Mouse (Mus musculus): ENCODE results near the gene Ttc4. TPM values are rescaled to one million over a fixed set of nuclear protein-coding genes. Genes with fewer than 3 reads are reported as not detected.

The Ttc4 gene
- polyA plus RNA-seq, 1 experiment = 60.6 TPM

- H3K27me3 ChIP-seq (ENCODE audit: control insufficient read depth, insufficient read depth, low read length, poor library complexity, severe bottlenecking) = no peaks in the 10 kb centered on the region
- no peaks in the 10 kb centered on the region for H3K4me1 ChIP-seq (ENCODE audit: control insufficient read depth, insufficient read depth, low read length)
- no peak overlapping the region for H3K27ac ChIP-seq (ENCODE audit: insufficient read depth, low read length)
- H3K9me3 ChIP-seq (replicated peaks; ENCODE audit: control insufficient read depth, insufficient read depth, low read length, poor library complexity, severe bottlenecking) = no peaks in the 10 kb centered on the region
- no peak for TF ChIP-seq POLR2A (IDR thresholded peaks at IDR 0.05; ENCODE audit: insufficient read depth, low read length)
- TF ChIP-seq CTCF (IDR thresholded peaks at IDR 0.05; ENCODE audit: low read depth, low read length) = no peak
- no peak for TF ChIP-seq EP300 (IDR thresholded peaks at IDR 0.05; ENCODE audit: insufficient read depth, low read depth, low read length)
- H3K4me3 ChIP-seq (ENCODE audit: low read depth, low read length) = no peak overlapping the region
- peaks cover 28% of the 10 kb centered on the region for H3K36me3 ChIP-seq (ENCODE audit: control insufficient read depth, insufficient read depth, low read length, poor library complexity, severe bottlenecking)
- H3K9ac ChIP-seq (ENCODE audit: low read depth, poor library complexity, severe bottlenecking) = no peak overlapping the region
Observed at GRCm38 (mm10) chr4:106664697-106665096, 14.0 kb downstream of the Ttc4 start.

DNA sequence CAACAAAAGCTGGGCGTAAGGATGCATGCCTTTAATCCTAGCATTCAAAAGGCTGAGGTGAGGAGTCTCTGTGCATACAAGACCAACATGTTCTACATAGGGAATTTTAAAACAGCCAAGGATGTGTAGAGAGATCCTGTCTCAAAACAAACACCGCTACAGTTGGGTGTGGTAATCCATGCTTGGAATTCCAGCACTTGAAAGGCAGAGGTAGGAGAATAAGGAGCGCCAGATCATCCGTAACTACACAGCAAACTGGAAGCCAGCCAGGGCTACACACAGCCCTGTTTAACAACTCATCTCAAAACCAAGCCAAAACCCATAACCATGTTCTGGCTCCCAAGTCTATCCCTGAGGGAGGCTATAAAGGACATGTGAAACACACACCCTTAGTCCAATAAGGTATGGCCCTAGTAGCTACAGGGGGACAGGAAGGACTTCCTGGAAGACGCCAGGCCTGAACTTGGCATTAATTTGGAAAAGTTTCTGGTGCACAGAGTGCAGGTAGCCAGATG is 14.7 kb downstream of the Ttc4 start:
- Histone ChIP-seq H3K9me3 (replicated peaks; ENCODE audit: control insufficient read depth, insufficient read depth, low read length, poor library complexity, severe bottlenecking) (no peaks in the 10 kb centered on the region), H3K36me3 (ENCODE audit: control insufficient read depth, insufficient read depth, low read length, poor library complexity, severe bottlenecking) (peaks cover 24% of the 10 kb centered on the region), H3K4me1 (ENCODE audit: control insufficient read depth, insufficient read depth, low read length) (no peaks in the 10 kb centered on the region), H3K4me3 (ENCODE audit: low read depth, low read length) (no peak overlapping the region), H3K27ac (ENCODE audit: insufficient read depth, low read length) (no peak overlapping the region), H3K27me3 (ENCODE audit: control insufficient read depth, insufficient read depth, low read length, poor library complexity, severe bottlenecking) (no peaks in the 10 kb centered on the region), H3K9ac (ENCODE audit: low read depth, poor library complexity, severe bottlenecking) (no peak overlapping the region)
- TF ChIP-seq CTCF (IDR thresholded peaks at IDR 0.05; ENCODE audit: low read depth, low read length) (no peak), EP300 (IDR thresholded peaks at IDR 0.05; ENCODE audit: insufficient read depth, low read depth, low read length) (no peak), POLR2A (IDR thresholded peaks at IDR 0.05; ENCODE audit: insufficient read depth, low read length) (no peak)

- Histone ChIP-seq H3K9ac (ENCODE audit: low read depth, poor library complexity, severe bottlenecking) (no peak overlapping the region), H3K36me3 (ENCODE audit: control insufficient read depth, insufficient read depth, low read length, poor library complexity, severe bottlenecking) (0 out of 2 replicates have a peak, but pooled peaks cover 5% of the 10 kb centered on the region), H3K27me3 (ENCODE audit: control insufficient read depth, insufficient read depth, low read length, poor library complexity, severe bottlenecking) (no peaks in the 10 kb centered on the region), H3K4me3 (ENCODE audit: low read depth, low read length) (no peak overlapping the region), H3K9me3 (replicated peaks; ENCODE audit: control insufficient read depth, insufficient read depth, low read length, poor library complexity, severe bottlenecking) (no peaks in the 10 kb centered on the region), H3K27ac (ENCODE audit: insufficient read depth, low read length) (no peak overlapping the region), H3K4me1 (ENCODE audit: control insufficient read depth, insufficient read depth, low read length) (no peaks in the 10 kb centered on the region)
- TF ChIP-seq CTCF (IDR thresholded peaks at IDR 0.05; ENCODE audit: low read depth, low read length) (no peak), POLR2A (IDR thresholded peaks at IDR 0.05; ENCODE audit: insufficient read depth, low read length) (no peak), EP300 (IDR thresholded peaks at IDR 0.05; ENCODE audit: insufficient read depth, low read depth, low read length) (no peak)
Observed at GRCm38 (mm10) chr4:106655681-106656080, 23.1 kb downstream of the Ttc4 start.

DNA sequence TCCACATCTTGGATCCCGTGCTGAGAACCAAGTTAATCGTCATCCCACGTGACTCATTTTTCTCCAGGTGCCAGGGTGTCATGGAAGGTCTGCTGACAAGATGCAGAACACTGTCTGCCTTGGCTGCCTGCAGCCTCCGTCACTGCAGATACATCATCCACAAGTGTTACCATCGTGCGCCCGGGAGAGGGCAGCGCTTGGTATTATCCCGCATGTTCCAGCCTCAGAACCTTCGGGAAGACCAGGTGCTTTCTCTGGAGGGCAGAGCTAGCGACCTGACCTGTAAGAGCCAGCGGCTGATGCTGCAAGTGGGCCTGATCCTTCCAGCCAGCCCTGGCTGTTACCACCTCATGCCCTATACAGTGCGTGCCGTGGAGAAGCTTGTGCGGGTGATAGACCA is 25.7 kb downstream of the Ttc4 start:
- Histone ChIP-seq H3K36me3 (ENCODE audit: control insufficient read depth, insufficient read depth, low read length, poor library complexity, severe bottlenecking) (0 out of 2 replicates have a peak, but pooled peaks cover 5% of the 10 kb centered on the region), H3K9me3 (replicated peaks; ENCODE audit: control insufficient read depth, insufficient read depth, low read length, poor library complexity, severe bottlenecking) (no peaks in the 10 kb centered on the region), H3K27me3 (ENCODE audit: control insufficient read depth, insufficient read depth, low read length, poor library complexity, severe bottlenecking) (no peaks in the 10 kb centered on the region), H3K9ac (ENCODE audit: low read depth, poor library complexity, severe bottlenecking) (peak overlapping the region; percentile 9), H3K4me3 (ENCODE audit: low read depth, low read length) (peak overlapping the region; percentile 31; the same call in 1 of the 2 replicates), H3K4me1 (ENCODE audit: control insufficient read depth, insufficient read depth, low read length) (no peaks in the 10 kb centered on the region), H3K27ac (ENCODE audit: insufficient read depth, low read length) (no peak overlapping the region)
- TF ChIP-seq EP300 (IDR thresholded peaks at IDR 0.05; ENCODE audit: insufficient read depth, low read depth, low read length) = no peak
- TF ChIP-seq CTCF (IDR thresholded peaks at IDR 0.05; ENCODE audit: low read depth, low read length) = no peak
- no peak for TF ChIP-seq POLR2A (IDR thresholded peaks at IDR 0.05; ENCODE audit: insufficient read depth, low read length)

- no peaks in the 10 kb centered on the region for H3K4me1 ChIP-seq (ENCODE audit: control insufficient read depth, insufficient read depth, low read length)
- no peak overlapping the region for H3K9ac ChIP-seq (ENCODE audit: low read depth, poor library complexity, severe bottlenecking)
- no peak overlapping the region for H3K27ac ChIP-seq (ENCODE audit: insufficient read depth, low read length)
- H3K9me3 ChIP-seq (replicated peaks; ENCODE audit: control insufficient read depth, insufficient read depth, low read length, poor library complexity, severe bottlenecking) = no peaks in the 10 kb centered on the region
- no peak overlapping the region for H3K4me3 ChIP-seq (ENCODE audit: low read depth, low read length)
- 0 out of 2 replicates have a peak, but pooled peaks cover 5% of the 10 kb centered on the region for H3K36me3 ChIP-seq (ENCODE audit: control insufficient read depth, insufficient read depth, low read length, poor library complexity, severe bottlenecking)
- H3K27me3 ChIP-seq (ENCODE audit: control insufficient read depth, insufficient read depth, low read length, poor library complexity, severe bottlenecking) = no peaks in the 10 kb centered on the region
- TF ChIP-seq EP300 (IDR thresholded peaks at IDR 0.05; ENCODE audit: insufficient read depth, low read depth, low read length) (no peak), CTCF (IDR thresholded peaks at IDR 0.05; ENCODE audit: low read depth, low read length) (no peak), POLR2A (IDR thresholded peaks at IDR 0.05; ENCODE audit: insufficient read depth, low read length) (no peak)
Observed at GRCm38 (mm10) chr4:106652546-106652945, 26.2 kb downstream of the Ttc4 start.

- Histone ChIP-seq H3K9me3 (replicated peaks; ENCODE audit: control insufficient read depth, insufficient read depth, low read length, poor library complexity, severe bottlenecking) (no peaks in the 10 kb centered on the region), H3K4me3 (ENCODE audit: low read depth, low read length) (peak within 1 kb of the TSS; percentile 83), H3K36me3 (ENCODE audit: control insufficient read depth, insufficient read depth, low read length, poor library complexity, severe bottlenecking) (0 out of 2 replicates have a peak, but pooled peaks cover 5% of the 10 kb centered on the region), H3K27ac (ENCODE audit: insufficient read depth, low read length) (no peak within 1 kb of the TSS), H3K4me1 (ENCODE audit: control insufficient read depth, insufficient read depth, low read length) (no peaks in the 10 kb centered on the region), H3K9ac (ENCODE audit: low read depth, poor library complexity, severe bottlenecking) (peak within 1 kb of the TSS; percentile 67), H3K27me3 (ENCODE audit: control insufficient read depth, insufficient read depth, low read length, poor library complexity, severe bottlenecking) (no peaks in the 10 kb centered on the region)
- TF ChIP-seq CTCF (IDR thresholded peaks at IDR 0.05; ENCODE audit: low read depth, low read length) (no peak), POLR2A (IDR thresholded peaks at IDR 0.05; ENCODE audit: insufficient read depth, low read length) (peak; percentile 60)
Observed at GRCm38 (mm10) chr4:106650833-106651527, 27.8 kb downstream of the Ttc4 start, which contains the start of gene Pars2. TSS of gene Pars2 (plus strand) at chr4:106651069.

Measured in ES-Bruce4 (cell line).